Mouse (Mus musculus) lung, embryonic 14.5 days (tissue): Measurements from ENCODE around the gene Sdhc. TPM values are rescaled to one million over a fixed set of nuclear protein-coding genes. Genes with fewer than 3 reads are reported as not detected.
A peak's percentile ranks its signal among the peaks of the same experiment; 100 is the strongest.

ENCODE experiments used
- ATAC-seq: fragments of 200-750 bp; cut with Nextera tagmentation; 2 replicates; pipeline ENCODE4 v1.8.0; 2017; ENCODE audit warnings: mild to moderate bottlenecking, moderate TSS enrichment, moderate library complexity; ENCODE audit not compliant: insufficient read depth
- DNase-seq: peaks from one replicate; pipeline ENCODE4 v3.0.0-alpha.2; 2015
- H3K27ac ChIP-seq: fragments of 300-500 bp; sonication (generic); 2 replicates; pipeline ENCODE4 v1.5.1; 2014; ENCODE audit warnings: low read depth, mild to moderate bottlenecking, moderate library complexity
- H3K27me3 ChIP-seq: fragments of 300-500 bp; sonication (generic); 2 replicates; pipeline ENCODE4 v1.6.1; 2014; ENCODE audit warnings: low read length, control low read depth; ENCODE audit not compliant: insufficient read depth
- H3K36me3 ChIP-seq: fragments of 300-500 bp; sonication (generic); 2 replicates; pipeline ENCODE4 v1.6.1; 2014; ENCODE audit warnings: control low read depth; ENCODE audit not compliant: insufficient read depth
- H3K4me1 ChIP-seq: fragments of 300-500 bp; sonication (generic); 2 replicates; pipeline ENCODE4 v1.6.1; 2014; ENCODE audit warnings: antibody characterized with exemption, control low read depth; ENCODE audit not compliant: insufficient read depth
- H3K4me2 ChIP-seq: fragments of 300-500 bp; sonication (generic); 2 replicates; pipeline ENCODE4 v1.6.1; 2014; ENCODE audit warnings: mild to moderate bottlenecking
- H3K4me3 ChIP-seq: fragments of 300-500 bp; sonication (generic); 2 replicates; pipeline ENCODE4 v1.5.1; 2014; ENCODE audit warnings: low read depth, low read length
- H3K9ac ChIP-seq: fragments of 300-500 bp; sonication (generic); 2 replicates; pipeline ENCODE4 v1.6.1; 2014
- H3K9me3 ChIP-seq: fragments of 300-500 bp; sonication (generic); 2 replicates; pipeline ENCODE4 v1.6.1; 2016; ENCODE audit warnings: low read depth, low read length, control low read depth
- CTCF ChIP-seq: IDR thresholded peaks from 2 replicates; pipeline ENCODE4 v1.5.1; 2016; ENCODE audit warnings: antibody characterized with exemption, low read depth
- WGBS: fragments of 180-500 bp; shearing (Covaris S2); extraction: QIAGEN DNeasy Blood & Tissue Kit; methylation state at CpG from one replicate; pipeline ENCODE4 v1.1.7; 2014; 5-methylcytosine and 5-hydroxymethylcytosine counted together
- polyA plus RNA-seq: library from polyadenylated mRNA; unstranded; fragments of >200 nt; fragmentation: Nextera tagmentation; extraction: Ambion mirVana; gene quantifications from 2 replicates; pipeline ENCODE4 v1.2.1, GENCODE M21; 2014

Sdhc gene
- polyA plus RNA-seq, 1 experiment from 2014 or later, result 281 TPM

DNA sequence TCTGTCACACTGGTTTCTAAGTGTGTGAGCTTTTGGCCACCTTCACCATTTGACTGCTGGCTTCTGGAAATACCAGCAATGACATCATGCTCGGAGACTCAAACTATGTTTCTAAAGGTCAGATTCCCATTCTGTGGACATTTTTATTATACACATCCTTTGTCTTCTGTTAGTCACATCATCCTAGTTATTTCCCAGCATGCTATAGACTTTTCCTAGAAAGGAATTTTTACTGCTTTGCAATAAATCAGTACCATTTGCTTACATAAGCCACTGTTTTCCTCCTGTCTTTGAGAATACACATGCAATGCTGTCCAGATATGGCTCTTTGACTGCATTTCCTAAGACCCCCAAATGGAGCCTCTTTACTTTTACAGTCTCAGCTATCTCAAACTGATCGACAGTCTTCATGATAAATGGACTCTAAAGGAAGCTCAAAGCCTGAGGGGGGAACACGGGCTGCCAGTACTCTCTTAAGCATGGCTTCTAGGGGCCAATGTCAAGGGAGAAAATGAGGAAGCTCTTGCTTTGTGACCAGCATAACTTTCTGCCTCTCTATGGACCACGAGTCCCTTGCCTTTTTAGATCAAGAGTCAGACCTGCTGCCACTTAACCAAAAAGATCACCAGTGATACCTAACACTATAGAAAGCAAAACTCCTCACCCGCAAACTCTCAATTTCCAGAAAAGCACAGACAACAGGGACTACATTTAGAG lies 15.4 kb upstream of the Sdhc start:
- no peak overlapping the region for H3K4me2 ChIP-seq
- 52% methylated on average over 5 of the region's 5 CpGs for WGBS
- no peaks in the 10 kb centered on the region for H3K4me1 ChIP-seq
- H3K27me3 ChIP-seq, result no peaks in the 10 kb centered on the region
- H3K27ac ChIP-seq, result no peak overlapping the region
- no peak for TF ChIP-seq CTCF
- H3K4me3 ChIP-seq, result no peak overlapping the region
- no peak overlapping the region for H3K9ac ChIP-seq
- no peaks in the 10 kb centered on the region for H3K9me3 ChIP-seq
- no peaks in the 10 kb centered on the region for H3K36me3 ChIP-seq
- ATAC-seq (no peak), DNase-seq (no peak)

DNA sequence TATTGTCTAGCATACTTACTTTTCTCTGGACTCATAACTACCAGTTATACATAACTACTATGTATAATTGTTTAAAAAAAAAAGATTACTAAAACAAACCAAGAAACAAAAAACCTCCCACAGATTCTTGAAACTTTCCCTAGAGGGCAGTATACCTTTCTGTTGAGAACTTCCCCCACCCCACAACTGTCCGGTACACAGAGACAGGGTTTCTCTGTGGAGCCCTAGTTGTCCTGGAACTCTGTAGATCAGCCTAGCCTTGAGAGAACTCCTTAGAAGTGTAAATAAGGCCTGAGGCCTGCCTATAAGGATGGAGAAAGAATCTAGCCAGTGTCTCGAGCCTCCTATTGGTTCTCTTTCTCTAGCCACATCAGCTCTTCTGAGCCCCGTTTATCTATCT lies 13.9 kb upstream of the Sdhc start:
- H3K27me3 ChIP-seq, result no peaks in the 10 kb centered on the region
- peak; percentile 46 for TF ChIP-seq CTCF
- H3K4me3 ChIP-seq, result no peak overlapping the region
- WGBS, result 32% methylated on average over 3 of the region's 3 CpGs
- peaks cover 8% of the 10 kb centered on the region; the same call in 1 of the 2 replicates for H3K4me1 ChIP-seq
- no peak overlapping the region for H3K9ac ChIP-seq
- DNase-seq (peak; percentile 67), ATAC-seq (no peak; the same call in 1 of the 2 replicates)
- H3K36me3 ChIP-seq, result no peaks in the 10 kb centered on the region
- no peak overlapping the region for H3K27ac ChIP-seq
- no peak overlapping the region for H3K4me2 ChIP-seq
- no peaks in the 10 kb centered on the region for H3K9me3 ChIP-seq

DNA sequence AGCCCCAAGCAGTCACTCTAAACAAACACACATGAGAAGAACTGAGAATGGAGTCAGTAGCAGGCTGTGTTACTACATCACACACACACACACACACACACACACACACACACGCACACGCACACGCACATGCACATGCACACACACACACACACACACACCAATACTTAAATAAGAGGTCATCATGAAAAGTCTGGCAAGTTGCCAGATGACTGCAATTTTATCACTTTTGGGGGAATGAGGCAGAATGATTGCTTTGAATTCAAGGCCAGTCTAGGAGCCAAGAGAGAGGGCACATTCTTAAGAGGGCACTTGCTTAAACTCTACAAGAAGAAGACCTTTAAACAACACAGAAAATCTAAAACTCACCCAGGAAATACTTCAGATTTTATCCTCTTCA lies 12.1 kb upstream of the Sdhc start:
- H3K4me1 ChIP-seq, result peaks cover 9% of the 10 kb centered on the region; the same call in 1 of the 2 replicates
- ATAC-seq, result no peak
- H3K9ac ChIP-seq, result no peak overlapping the region
- H3K27me3 ChIP-seq, result peaks cover 9% of the 10 kb centered on the region
- no peaks in the 10 kb centered on the region for H3K9me3 ChIP-seq
- H3K27ac ChIP-seq, result no peak overlapping the region
- WGBS, result 84% methylated on average over 3 of the region's 3 CpGs
- DNase-seq, result no peak
- no peak overlapping the region for H3K4me2 ChIP-seq
- no peaks in the 10 kb centered on the region for H3K36me3 ChIP-seq
- H3K4me3 ChIP-seq, result no peak overlapping the region
- no peak for TF ChIP-seq CTCF

DNA sequence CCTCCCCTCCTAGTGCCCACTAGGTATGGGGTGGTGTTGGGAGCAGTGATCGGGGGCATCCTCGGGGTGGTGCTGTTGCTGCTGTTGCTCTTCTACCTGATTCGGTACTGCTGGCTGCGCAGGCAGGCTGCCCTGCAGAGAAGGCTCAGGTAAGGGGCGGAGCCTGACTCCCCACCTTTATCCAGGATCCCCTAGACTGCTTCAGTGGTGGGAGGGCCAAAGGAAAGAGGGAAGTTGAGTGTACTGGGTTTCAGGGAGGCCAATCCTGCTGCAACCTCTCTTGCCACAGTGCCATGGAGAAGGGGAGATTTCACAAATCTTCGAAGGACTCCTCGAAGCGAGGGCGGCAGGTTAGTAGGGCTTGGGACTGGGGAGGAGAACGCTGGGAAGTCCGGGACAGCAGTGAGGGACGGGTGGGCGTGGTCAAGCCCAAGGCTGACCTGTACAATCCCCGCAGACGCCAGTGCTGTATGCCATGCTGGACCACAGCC lies 9.1 kb upstream of the Sdhc start:
- no peaks in the 10 kb centered on the region for H3K9me3 ChIP-seq
- peak; percentile 46 for TF ChIP-seq CTCF
- WGBS, result 4% methylated on average over 15 of the region's 15 CpGs
- H3K36me3 ChIP-seq, result no peaks in the 10 kb centered on the region
- H3K9ac ChIP-seq, result peak overlapping the region; percentile 38
- peak; percentile 27 for DNase-seq
- H3K27me3 ChIP-seq, result peaks cover 9% of the 10 kb centered on the region
- H3K4me2 ChIP-seq, result peak overlapping the region; percentile 64
- no peak overlapping the region for H3K27ac ChIP-seq
- peak; percentile 68 for ATAC-seq
- H3K4me3 ChIP-seq, result peak overlapping the region; percentile 25
- peaks cover 9% of the 10 kb centered on the region; the same call in 1 of the 2 replicates for H3K4me1 ChIP-seq

DNA sequence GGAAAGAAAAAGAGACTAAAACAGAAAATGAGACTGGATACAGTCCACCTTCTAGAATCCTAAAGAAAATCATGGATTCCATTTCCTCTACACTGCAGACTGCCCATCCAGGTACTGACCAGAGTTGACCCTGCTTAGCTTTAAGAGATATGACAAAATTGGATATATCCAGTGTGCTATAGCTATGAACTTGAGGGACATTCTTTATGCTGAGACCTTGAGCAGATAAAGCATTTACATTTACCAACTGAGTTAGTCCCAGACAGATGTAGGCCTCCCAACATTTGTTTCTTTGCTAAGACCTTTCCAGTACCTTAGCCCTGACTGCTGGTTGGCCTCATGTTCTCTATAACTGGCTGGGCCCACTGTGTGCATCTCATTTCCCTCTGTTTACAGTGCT lies 7.6 kb upstream of the Sdhc start:
- Histone ChIP-seq H3K27ac (no peak overlapping the region), H3K4me2 (no peak overlapping the region), H3K9ac (no peak overlapping the region), H3K27me3 (peaks cover 9% of the 10 kb centered on the region), H3K4me3 (no peak overlapping the region), H3K36me3 (no peaks in the 10 kb centered on the region), H3K9me3 (no peaks in the 10 kb centered on the region), H3K4me1 (peaks cover 9% of the 10 kb centered on the region; the same call in 1 of the 2 replicates)
- no peak for DNase-seq
- no peak for TF ChIP-seq CTCF
- no peak for ATAC-seq

DNA sequence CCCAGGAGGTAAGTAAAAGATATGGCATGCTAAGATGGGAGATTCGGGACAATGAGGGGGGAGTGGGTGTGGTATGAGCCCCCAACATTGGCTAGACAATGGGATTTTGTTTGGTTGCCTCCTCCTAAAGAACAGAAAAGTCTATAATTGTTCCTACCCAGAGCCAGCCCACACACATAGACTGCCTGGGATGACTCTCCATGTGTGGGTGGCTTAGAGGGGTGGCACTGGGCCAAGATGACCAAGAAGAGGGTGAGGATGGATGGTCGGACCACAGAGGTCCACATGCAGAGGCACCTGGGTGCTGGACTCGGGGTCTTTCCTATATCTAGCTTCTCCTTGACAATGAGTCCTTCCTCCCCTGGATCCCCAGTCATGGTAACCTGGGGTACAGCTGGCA lies 6.2 kb upstream of the Sdhc start:
- no peak overlapping the region for H3K4me3 ChIP-seq
- H3K9ac ChIP-seq, result no peak overlapping the region
- WGBS, result 59% methylated on average over 3 of the region's 3 CpGs
- peaks cover 9% of the 10 kb centered on the region for H3K27me3 ChIP-seq
- no peaks in the 10 kb centered on the region for H3K36me3 ChIP-seq
- H3K4me2 ChIP-seq, result no peak overlapping the region
- no peaks in the 10 kb centered on the region for H3K9me3 ChIP-seq
- peaks cover 9% of the 10 kb centered on the region; the same call in 1 of the 2 replicates for H3K4me1 ChIP-seq
- TF ChIP-seq CTCF, result no peak
- DNase-seq, result no peak
- H3K27ac ChIP-seq, result no peak overlapping the region
- no peak for ATAC-seq

DNA sequence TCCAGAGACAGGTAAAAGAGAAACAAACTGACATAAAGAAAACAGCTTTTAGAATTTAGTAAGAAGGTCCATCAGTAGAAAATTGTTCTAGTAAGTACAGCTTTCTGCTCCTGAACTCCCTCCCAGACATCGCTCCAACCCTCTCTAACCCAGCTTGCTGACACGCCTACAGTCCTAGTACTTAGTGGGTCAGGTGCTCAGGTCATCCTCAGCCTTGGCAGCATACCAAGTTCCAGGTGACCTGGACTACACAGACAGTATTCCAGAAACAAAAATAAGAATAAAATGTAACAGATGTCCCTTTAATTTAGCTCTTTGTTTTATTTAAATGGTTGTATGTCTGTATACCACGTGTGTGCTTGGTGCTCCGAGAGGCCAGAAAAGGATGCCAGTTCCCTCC lies 1.6 kb upstream of the Sdhc start:
- WGBS, result 78% methylated on average over 4 of the region's 4 CpGs
- no peak overlapping the region for H3K27ac ChIP-seq

More for the DNA sequence above, 1.6 kb upstream of the Sdhc start:
- DNase-seq (no peak), ATAC-seq (no peak)
- TF ChIP-seq CTCF, result no peak
- Histone ChIP-seq H3K9me3 (no peaks in the 10 kb centered on the region), H3K9ac (no peak overlapping the region), H3K27me3 (no peaks in the 10 kb centered on the region), H3K4me2 (no peak overlapping the region), H3K36me3 (no peaks in the 10 kb centered on the region), H3K4me3 (no peak overlapping the region), H3K4me1 (no peaks in the 10 kb centered on the region)
